Mouse (Mus musculus) heart, adult 2 months (tissue): ENCODE results near the gene Robo1.

Experiments
- CTCF ChIP-seq: fragments of 200-600 bp; IDR thresholded peaks from 2 replicates; pipeline ENCODE4 v1.8.1; 2022; ENCODE audit warnings: antibody characterized with exemption, mild to moderate bottlenecking, moderate library complexity
- EP300 ChIP-seq: fragments of 200-500 bp; IDR thresholded peaks from 2 replicates; pipeline ENCODE4 v1.6.1; 2011; ENCODE audit warnings: low read depth, low read length, control low read depth; ENCODE audit not compliant: insufficient read depth
- POLR2A ChIP-seq: fragments of 200-500 bp; IDR thresholded peaks from 2 replicates; pipeline ENCODE4 v1.6.1; 2011; ENCODE audit warnings: mild to moderate bottlenecking, low read depth, low read length, control low read depth; ENCODE audit not compliant: insufficient read depth

- TF ChIP-seq CTCF (no peak), POLR2A (no peak), EP300 (no peak)
These were observed 223.2 kb downstream of the Robo1 start for GRCm38 (mm10) chr16:72531337-72531736.
